Mouse (Mus musculus) retina, embryonic 14.5 days (tissue): ENCODE data around the gene Zdhhc1.
A peak's percentile ranks its signal among the peaks of the same experiment; 100 is the strongest.

Experiments used
- DNase-seq: peaks from one replicate; pipeline ENCODE4 v3.0.0-alpha.2; 2015; ENCODE audit warnings: low spot score

The Zdhhc1 gene

GRCm38 (mm10) chr8:105455218-105455617 is 41.5 kb downstream of the Zdhhc1 start:
- DNase-seq = no peak

GRCm38 (mm10) chr8:105454088-105454487 is 42.6 kb downstream of the Zdhhc1 start:
- DNase-seq = no peak

- no peak for DNase-seq
Measured at GRCm38 (mm10) chr8:105453296-105453695, 43.4 kb downstream of the Zdhhc1 start.

GRCm38 (mm10) chr8:105451903-105452603 is 44.6 kb downstream of the Zdhhc1 start:
- DNase-seq = no peak

- DNase-seq = no peak
Measured at GRCm38 (mm10) chr8:105450977-105451376, 45.7 kb downstream of the Zdhhc1 start.

GRCm38 (mm10) chr8:105448596-105448995 is 48.1 kb downstream of the Zdhhc1 start:
- no peak for DNase-seq

- DNase-seq = no peak
Measured at GRCm38 (mm10) chr8:105448188-105448587, 48.5 kb downstream of the Zdhhc1 start.

- peak; percentile 69 for DNase-seq
Measured at GRCm38 (mm10) chr8:105446127-105446552, 50.6 kb downstream of the Zdhhc1 start.

- DNase-seq = peak; percentile 63
Measured at GRCm38 (mm10) chr8:105445296-105446126, 51.2 kb downstream of the Zdhhc1 start.

- DNase-seq = no peak
Measured at GRCm38 (mm10) chr8:105442661-105443060, 54.0 kb downstream of the Zdhhc1 start.

GRCm38 (mm10) chr8:105441433-105441832 is 55.3 kb downstream of the Zdhhc1 start:
- peak; percentile 87 for DNase-seq

- peak; percentile 78 for DNase-seq
Measured at GRCm38 (mm10) chr8:105438865-105439264, 57.8 kb downstream of the Zdhhc1 start.

- no peak for DNase-seq
Measured at GRCm38 (mm10) chr8:105437078-105437748, 59.5 kb downstream of the Zdhhc1 start.

- DNase-seq = no peak
Measured at GRCm38 (mm10) chr8:105436218-105436617, 60.5 kb downstream of the Zdhhc1 start.

- DNase-seq = no peak
Measured at GRCm38 (mm10) chr8:105434136-105434535, 62.6 kb downstream of the Zdhhc1 start.

- DNase-seq = no peak
Measured at GRCm38 (mm10) chr8:105433511-105433910, 63.2 kb downstream of the Zdhhc1 start.

- no peak for DNase-seq
Measured at GRCm38 (mm10) chr8:105433021-105433420, 63.7 kb downstream of the Zdhhc1 start.

GRCm38 (mm10) chr8:105431743-105432515 is 64.8 kb downstream of the Zdhhc1 start:
- DNase-seq = no peak

- DNase-seq = no peak
Measured at GRCm38 (mm10) chr8:105426878-105427277, 69.8 kb downstream of the Zdhhc1 start.
